Mouse (Mus musculus) small intestine, adult 2 months (tissue): ENCODE measurements around the gene Rfc5.

ENCODE experiments used
- CTCF ChIP-seq: fragments of 200-500 bp; IDR thresholded peaks from 2 replicates; pipeline ENCODE4 v1.5.1; 2012; ENCODE audit warnings: low read depth, mild to moderate bottlenecking, control low read depth, inconsistent platforms, low read length, moderate library complexity, mixed read lengths; ENCODE audit not compliant: insufficient replicate concordance, insufficient read length; ENCODE audit errors: extremely low read depth
- POLR2A ChIP-seq: fragments of 200-500 bp; IDR thresholded peaks from 2 replicates; pipeline ENCODE4 v1.6.1; 2012; ENCODE audit warnings: low read depth, mild to moderate bottlenecking, control low read depth, inconsistent platforms, low read length, moderate library complexity

DNA sequence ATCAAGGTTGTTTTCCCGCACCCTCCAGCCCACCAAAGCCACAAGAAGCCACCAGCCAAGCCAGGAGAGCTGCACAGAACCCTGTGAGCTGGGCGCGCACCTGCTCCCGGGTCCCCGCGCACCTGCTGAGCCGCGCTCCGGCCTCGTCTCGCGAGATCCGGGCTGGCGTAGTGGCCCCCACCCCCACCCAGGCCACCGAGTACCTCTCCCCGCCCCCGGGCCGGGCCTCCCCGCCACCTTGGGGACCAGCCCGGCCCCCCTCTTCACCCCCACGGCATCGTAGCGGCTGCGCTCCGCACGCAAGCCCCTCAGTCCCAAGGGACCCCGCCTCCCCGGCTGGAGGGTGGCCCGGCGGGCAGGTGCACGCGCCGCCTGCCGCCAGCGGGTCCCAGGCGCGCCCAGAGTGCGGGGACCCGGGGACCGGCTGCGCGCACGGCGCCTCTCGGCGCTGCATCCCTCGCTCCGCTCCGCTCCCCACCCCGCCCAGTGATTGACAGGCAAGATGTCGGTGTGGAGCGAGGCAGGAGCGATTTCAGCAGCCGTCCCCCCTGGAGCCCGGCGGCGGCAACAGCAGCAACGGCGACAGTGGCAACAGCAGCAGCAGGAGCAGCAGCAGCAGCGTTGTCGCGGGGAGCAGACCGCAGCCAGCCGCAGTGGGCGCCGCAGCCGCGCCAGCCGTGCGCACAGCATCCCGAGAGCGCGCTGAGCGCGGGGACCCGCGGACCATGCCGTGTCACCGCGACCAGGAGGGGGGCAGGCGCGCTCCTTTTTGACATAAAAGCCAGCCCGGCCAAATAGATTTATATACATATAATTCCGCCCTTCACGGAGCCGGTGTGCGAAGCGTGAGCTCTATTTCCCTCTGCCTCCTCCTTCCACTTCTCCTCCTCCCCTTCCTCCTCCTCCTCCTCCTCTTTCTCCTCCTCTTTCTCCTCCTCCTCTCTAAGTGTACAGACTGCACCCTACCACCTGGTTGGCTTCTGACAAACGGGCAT, 25.0 kb upstream of the Rfc5 start, which contains the start of gene Ksr2:
- TF ChIP-seq CTCF: no peak
- no peak for TF ChIP-seq POLR2A
